Comparison of ENCODE assay signal across 18 mouse cellular contexts in the genomic region with DNA sequence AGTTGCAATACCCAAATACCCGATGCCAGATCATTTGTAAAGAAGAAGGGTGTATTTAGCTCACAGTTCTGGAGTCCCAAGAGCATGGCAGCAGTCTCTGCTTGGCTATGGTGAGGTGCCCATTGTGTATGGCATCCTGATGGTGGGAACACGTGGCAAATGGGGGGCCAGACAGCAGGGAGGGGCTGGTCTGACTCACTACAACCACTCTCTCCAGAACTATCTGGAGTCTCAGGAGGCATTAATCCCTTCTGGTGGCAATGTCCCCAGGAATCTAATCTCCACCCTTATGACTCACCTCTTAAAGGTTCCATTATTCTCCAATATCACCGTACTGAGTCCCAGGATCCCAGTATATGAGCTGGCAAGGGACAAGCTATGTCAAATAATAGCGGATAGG.
DNase-seq lines count a peak whose midpoint lies in the region; ATAC-seq and TF ChIP-seq lines count a peak whose summit lies in the region.
"Had no signal": no experiment of that assay in that cellular context is flagged by ENCODE, and none has a peak within 500 bp of the region (broad histone marks: within the 10 kb centered on the region; RNA-seq: fewer than 3 reads in every experiment).

No protein-coding gene starts in this region.

- H3K4me2 ChIP-seq in intestine, embryonic 16.5 days (ENCODE audit: low read depth, low read length), result no peak overlapping the region
- H3K4me2 ChIP-seq in stomach, postnatal 0 days (replicated peaks; ENCODE audit: low read depth), result no peak overlapping the region
- H3K4me2 ChIP-seq: heart, embryonic 13.5 days; hindbrain, embryonic 12.5 days had no signal

- no peaks in the 10 kb centered on the region for H3K36me3 ChIP-seq in intestine, embryonic 16.5 days (ENCODE audit: control insufficient read depth, insufficient read depth, low read length)
- H3K36me3 ChIP-seq in stomach, postnatal 0 days (ENCODE audit: control insufficient read depth, insufficient read depth, low read length), result no peaks in the 10 kb centered on the region
- H3K36me3 ChIP-seq: embryonic facial prominence, embryonic 10.5 days; heart, embryonic 13.5 days; hindbrain, embryonic 12.5 days had no signal

- H3K4me3 ChIP-seq in intestine, embryonic 16.5 days (ENCODE audit: low read length), result no peak overlapping the region
- no peak overlapping the region for H3K4me3 ChIP-seq in stomach, postnatal 0 days (ENCODE audit: low read depth, low read length)
- H3K4me3 ChIP-seq: embryonic facial prominence, embryonic 10.5 days; heart, embryonic 13.5 days; hindbrain, embryonic 12.5 days had no signal

- ATAC-seq in intestine, embryonic 16.5 days, result peak; percentile 70
- ATAC-seq in stomach, postnatal 0 days (ENCODE audit: low FRiP score, low TSS enrichment), result peak; percentile 91
- ATAC-seq: forebrain, embryonic 16.5 days; hindbrain, embryonic 16.5 days; inflammation-experienced regulatory T-cells, adult 6 months had no signal

- peaks cover 6% of the 10 kb centered on the region for H3K4me1 ChIP-seq in intestine, embryonic 16.5 days (ENCODE audit: control insufficient read depth, insufficient read depth, low read length)
- no peaks in the 10 kb centered on the region for H3K4me1 ChIP-seq in stomach, postnatal 0 days (replicated peaks; ENCODE audit: control insufficient read depth, insufficient read depth)

- peak; percentile 41 for DNase-seq in 3134 (ENCODE audit: extremely low read depth, insufficient read length, low spot score)
- DNase-seq in 416B (ENCODE audit: low read depth), result peak; percentile 19
- peak; percentile 50 for DNase-seq in stomach, postnatal 0 days (ENCODE audit: low spot score)
- DNase-seq in kidney, postnatal 36 days, result no peak
- DNase-seq in urinary bladder, postnatal 25 days (ENCODE audit: low spot score), result no peak
- DNase-seq: adrenal gland, adult 2 months; adrenal gland, postnatal 25 days; cerebellum, adult 2 months; cerebellum, postnatal 10 days; gastrocnemius, postnatal 14 days; heart, postnatal 4 days had no signal

- no peak overlapping the region for H3K9ac ChIP-seq in intestine, embryonic 16.5 days (ENCODE audit: low read depth, low read length)
- H3K9ac ChIP-seq in stomach, postnatal 0 days (ENCODE audit: low read length), result no peak overlapping the region
- H3K9ac ChIP-seq: heart, embryonic 13.5 days; hindbrain, embryonic 12.5 days had no signal

- WGBS in intestine, embryonic 16.5 days, result 70% methylated on average over 4 of the region's 4 CpGs
- 54% methylated on average over 4 of the region's 4 CpGs for WGBS in stomach, postnatal 0 days

- H3K27me3 ChIP-seq in intestine, embryonic 16.5 days (replicated peaks; ENCODE audit: control insufficient read depth, insufficient read depth, low read length), result no peaks in the 10 kb centered on the region
- H3K27me3 ChIP-seq in stomach, postnatal 0 days (ENCODE audit: control insufficient read depth, insufficient read depth, low read length), result no peaks in the 10 kb centered on the region
- H3K27me3 ChIP-seq: heart, embryonic 13.5 days; hindbrain, embryonic 12.5 days had no signal

- no peaks in the 10 kb centered on the region for H3K9me3 ChIP-seq in intestine, embryonic 16.5 days (ENCODE audit: control insufficient read depth, low read length)
- no peaks in the 10 kb centered on the region for H3K9me3 ChIP-seq in stomach, postnatal 0 days (ENCODE audit: control insufficient read depth, low read length)
- H3K9me3 ChIP-seq: embryonic facial prominence, embryonic 10.5 days; heart, embryonic 13.5 days; hindbrain, embryonic 12.5 days had no signal

- TF ChIP-seq CTCF in stomach, postnatal 0 days (IDR thresholded peaks at IDR 0.05; ENCODE audit: low read depth), result no peak

- no peak for TF ChIP-seq EP300 in stomach, postnatal 0 days (optimal IDR thresholded peaks at IDR 0.05)

- no peak overlapping the region for H3K27ac ChIP-seq in intestine, embryonic 16.5 days (ENCODE audit: low read length)
- no peak overlapping the region for H3K27ac ChIP-seq in stomach, postnatal 0 days (replicated peaks)
- H3K27ac ChIP-seq: embryonic facial prominence, embryonic 10.5 days; heart, embryonic 13.5 days; hindbrain, embryonic 12.5 days had no signal

Comparison
In these comparisons a context has a peak if more than half of its experiments do, and no peak if none do; other contexts are left out.
1. DNase-seq: peak in 3134 (single experiment), 416B (single experiment) and stomach, postnatal 0 days (single experiment); none in kidney, postnatal 36 days (0 of 2) and urinary bladder, postnatal 25 days (single experiment).